Mouse (Mus musculus): ENCODE measurements around the gene Pigz.

Gene Pigz

DNA sequence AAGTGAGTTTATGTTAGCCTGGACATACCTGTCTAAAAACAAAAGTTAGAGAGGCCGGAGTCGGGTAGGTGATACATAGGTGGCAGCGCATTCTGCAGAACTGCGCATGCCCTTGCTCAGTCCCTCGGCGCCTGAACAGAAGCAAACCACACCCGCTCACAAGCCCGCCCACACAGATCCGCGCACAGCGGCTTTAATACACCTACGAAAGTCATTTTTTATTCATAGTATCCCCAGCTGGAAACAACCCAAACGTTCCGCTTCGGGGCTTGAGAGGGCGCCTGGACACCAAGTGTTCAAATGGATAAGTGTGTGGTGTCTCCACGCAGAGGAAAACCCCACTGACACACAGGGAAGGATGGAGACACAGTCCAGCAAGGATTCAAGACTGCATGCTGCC lies 2.3 kb upstream of the Pigz start:
- in situ Hi-C loops (cut with MboI, MseI): no loop called here

DNA sequence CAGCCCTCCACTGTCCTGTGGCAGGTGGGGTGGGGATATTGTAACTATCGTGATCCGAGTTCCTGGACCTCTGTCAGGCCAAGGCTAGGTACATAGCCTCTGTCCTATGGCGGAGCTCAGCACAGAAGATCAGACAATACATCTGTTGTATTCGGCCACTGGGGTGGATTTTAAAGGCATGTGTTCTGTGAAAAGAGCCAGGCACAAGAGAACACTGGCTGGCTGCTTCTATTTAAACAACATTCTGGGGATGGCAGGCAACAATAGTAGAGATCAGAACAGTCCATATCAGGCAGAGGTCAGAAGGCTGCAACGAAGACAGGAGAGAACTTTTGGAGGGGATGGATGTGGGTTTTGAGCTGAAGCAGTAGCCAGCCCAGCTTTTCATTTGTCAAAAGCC lies 1.4 kb upstream of the Pigz start:
- in situ Hi-C loops (cut with MboI, MseI): no loop called here

DNA sequence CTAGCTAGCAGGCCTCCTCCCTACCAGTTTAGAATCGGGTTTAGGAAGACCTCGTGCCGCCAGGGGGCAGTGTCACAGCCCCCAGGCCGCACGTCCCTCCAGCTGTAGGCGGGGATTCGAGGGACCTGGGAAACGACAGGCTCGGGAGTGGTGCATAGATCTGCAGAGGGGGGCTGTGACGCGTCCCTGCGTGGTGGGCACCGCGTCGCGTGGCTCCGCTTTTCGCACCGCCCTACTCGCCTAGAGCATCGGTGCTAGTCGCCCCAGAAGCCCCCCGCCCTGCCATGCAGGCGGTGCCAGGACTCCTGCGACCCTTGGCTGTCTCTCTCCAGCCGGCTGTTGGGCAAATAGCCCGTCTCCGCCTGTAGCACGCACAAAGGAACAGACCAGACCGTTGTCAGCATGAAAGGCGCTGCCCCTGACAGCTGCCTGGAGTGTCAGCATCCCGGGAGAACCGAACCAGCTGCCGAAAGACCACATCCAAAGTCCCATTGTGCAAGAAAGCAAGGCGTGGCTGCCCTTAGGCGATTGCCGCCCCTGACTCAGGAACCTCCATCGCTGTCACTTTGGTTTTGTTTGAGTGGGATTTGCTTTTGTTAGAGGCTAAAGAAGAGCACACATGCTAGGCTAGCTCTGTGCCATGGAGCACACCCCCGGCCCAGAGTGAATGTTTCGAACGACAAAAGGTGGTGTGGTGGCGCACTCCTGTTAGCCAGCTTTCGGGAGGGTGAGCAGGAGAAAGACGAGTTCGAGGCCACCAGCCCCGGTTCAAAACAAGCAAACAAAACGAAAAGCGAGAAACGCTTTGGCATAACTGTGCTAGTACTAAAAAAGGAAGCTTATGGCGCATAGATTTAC lies 582 bp upstream of the Pigz start:
- in situ Hi-C loops (cut with MboI, MseI): no loop called here

DNA sequence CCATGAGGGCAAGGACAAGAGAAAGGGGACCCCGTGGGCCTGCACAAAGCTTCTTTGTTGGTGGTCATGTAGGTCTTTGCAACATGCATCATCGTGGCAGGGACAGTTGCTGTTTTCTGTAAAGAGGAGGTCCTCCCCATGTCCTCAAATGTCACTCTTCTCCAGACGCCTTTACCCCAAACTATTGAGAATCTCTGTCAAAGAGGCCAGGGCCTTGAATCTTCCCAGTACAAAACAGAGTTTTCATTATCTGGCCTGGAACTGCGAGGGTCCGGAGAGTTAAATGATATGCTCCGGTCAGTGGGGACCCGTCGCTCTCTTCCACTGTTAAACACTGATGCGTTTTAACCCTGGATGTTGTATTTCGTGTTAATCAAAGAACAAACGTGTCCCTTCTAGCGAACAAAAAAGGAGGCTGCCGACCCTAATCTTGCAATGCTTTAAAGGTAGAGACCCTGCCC lies 929 bp downstream of the Pigz start:
- in situ Hi-C loops (cut with MboI, MseI): no loop called here

DNA sequence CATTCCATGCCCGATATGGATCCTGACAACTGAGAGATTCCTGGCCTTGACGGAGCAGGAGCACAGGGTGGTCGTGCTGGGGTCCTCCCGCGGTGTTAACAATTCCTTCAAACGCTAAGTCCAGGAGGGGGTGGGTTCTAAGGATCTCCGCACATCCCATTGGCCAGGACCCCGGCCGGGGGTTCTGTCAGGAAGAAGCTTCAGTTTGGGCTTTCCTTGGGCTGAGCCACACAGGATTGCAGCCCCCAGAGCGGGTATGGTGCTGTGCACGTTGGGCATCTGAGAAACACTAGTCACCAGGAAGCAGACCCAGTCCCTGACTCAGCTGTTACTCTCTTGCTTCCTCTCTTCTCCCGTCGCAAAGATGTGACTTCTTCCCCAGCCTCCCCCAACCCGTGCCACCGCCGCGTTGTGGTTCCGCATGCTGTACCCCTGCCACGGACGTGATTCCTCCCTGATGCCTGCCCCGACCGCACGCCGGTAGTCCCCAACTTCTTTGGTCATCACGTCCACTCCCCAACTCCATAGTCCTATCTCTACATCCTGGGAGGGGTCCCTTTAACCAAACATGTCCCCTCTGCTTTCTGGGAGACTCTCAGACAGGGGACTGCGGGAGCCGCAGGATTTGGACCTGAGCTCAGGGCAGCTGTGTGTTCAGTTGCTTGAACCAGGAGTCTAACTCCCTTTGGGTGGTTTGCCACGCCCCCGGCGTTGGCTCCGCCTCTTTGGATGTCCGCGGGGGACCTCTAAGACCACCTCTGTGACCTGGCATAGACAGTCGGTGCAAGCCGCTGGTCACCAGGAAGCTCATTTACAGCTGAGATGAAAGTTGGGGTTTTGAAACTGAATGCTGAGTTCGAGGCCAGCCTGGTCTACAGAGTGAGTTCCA lies 1.7 kb downstream of the Pigz start:
- in situ Hi-C loops (cut with MboI, MseI): no loop called here

DNA sequence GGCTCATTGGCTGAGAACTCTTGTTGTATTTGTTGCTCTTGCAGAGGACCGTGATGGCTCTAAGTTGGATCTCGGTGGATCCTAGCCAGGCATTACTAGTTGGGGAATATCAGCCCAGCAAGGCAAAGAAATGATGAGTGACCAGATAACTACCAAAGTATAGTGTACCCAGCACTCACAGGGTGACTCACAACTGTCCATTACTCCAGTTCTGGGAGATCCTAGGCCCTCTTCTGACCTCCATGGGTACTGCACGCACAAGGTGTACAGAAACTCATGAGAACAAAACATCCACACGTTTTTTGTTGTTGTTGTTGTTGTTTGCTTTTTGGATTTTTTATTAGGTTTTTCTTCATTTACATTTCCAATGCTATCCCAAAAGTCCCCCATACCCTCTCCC lies 2.9 kb downstream of the Pigz start:
- in situ Hi-C loops (cut with MboI, MseI): no loop called here

DNA sequence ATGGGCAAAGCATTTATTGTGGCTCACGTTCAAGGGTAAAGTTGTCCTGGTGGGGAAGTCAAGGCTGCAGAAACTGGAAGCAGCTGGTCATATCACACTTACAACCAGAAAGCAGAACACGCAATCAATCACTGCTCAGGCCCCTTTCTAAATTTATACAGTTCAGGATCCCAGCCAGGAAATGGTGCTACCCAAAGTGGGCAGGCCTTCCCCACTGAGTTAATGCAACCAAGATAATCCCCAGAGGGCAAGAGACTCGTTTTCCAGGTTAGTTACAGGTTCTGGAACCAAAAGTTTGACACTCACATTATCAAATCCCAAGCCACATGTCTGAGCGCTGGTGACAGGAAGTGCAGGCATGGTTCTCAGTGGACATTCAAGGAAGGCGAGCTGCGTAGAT lies 5.2 kb downstream of the Pigz start:
- in situ Hi-C loops (cut with MboI, MseI): no loop called here

DNA sequence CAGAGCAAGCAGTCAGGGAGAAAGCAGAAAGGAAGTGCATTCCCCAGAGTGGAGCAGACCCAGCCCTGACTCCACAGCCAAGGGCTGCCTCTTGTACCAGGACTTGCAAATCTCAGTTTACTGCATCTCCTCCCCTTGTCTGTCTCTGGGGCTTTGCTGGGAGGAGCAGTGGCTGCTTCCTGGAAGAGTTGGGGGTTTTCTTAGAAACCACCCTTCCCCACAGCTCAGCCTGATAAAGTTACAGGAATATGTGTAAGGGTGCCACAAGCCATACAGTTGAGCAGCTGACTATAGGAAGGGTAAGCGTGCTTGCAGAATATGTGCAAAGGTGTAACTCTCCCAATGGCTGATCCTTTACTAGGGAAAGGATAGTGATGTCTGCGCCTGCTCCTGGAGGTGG lies 6.9 kb downstream of the Pigz start:
- in situ Hi-C loops (cut with MboI, MseI): loop anchor here in 1 of 2 experiments (10.0 kb wide), 1 partner anchor 164 kb away; no protein-coding TSS in a partner anchor

DNA sequence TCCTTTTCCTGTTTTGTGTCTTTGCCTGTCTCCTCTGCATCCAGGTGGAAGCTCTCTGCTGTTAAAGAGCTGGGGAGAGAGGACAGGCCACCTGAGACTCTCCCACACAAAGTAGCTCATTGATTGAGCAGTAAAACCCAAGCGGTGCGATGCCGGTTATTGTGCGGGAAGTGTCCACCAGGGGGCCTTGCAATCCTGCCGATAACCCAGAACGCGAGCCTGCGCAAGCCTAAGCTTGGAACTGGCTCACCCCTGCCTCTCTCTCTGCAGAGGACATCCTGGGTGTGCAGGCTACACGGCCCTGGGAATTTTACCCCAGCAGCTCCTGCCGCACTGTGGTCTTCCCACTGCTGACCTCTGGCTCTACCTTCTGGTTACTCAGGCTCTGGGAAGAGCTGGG lies 10.3 kb downstream of the Pigz start:
- in situ Hi-C loops (cut with MboI, MseI): loop anchor here in 1 of 2 experiments (10.0 kb wide), 1 partner anchor 161 kb away; no protein-coding TSS in a partner anchor

DNA sequence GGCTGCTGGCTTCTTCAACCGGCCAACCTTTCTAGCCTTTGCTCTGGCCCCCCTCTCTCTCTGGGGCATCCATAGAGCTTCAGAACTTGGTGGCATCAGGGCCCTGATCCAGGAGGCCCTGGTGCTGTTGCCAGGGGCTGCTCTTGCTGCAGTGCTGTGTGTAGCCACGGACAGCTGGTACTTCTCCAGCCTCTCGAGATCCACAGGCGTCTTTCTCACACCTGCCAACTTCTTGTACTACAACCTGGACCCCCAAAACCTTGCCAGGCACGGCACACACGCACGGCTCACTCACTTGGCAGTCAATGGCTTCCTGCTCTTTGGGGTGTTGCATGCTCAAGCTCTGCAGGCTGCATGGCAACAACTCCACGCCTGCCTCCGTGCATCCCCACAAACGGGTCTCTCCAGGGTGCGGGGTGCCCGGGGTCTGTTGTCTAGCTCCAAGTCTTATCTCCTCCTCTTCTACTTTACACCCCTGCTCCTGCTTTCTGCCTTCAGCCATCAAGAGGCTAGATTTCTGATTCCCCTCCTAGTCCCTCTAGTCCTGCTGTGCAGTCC lies 11.1 kb downstream of the Pigz start:
- in situ Hi-C loops (cut with MboI, MseI): loop anchor here in 1 of 2 experiments (10.0 kb wide), 1 partner anchor 160 kb away; no protein-coding TSS in a partner anchor

DNA sequence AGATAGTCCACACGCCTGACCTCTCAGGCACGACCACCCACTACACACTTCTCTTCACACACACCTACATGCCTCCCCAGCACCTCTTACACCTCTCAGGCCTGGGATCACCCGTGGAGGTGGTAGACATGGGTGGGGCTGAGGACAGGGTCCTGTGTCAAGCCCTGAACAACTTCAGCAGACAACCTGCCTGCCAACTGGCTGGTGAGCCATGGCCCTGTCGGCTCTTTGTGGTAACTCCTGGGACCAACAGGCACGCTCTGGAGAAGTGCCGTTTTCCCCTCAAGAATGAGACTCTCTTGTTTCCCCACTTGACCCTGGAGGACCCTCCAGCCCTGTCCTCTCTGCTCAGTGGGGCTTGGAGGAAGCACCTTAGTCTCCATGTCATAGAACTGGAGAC lies 11.7 kb downstream of the Pigz start:
- in situ Hi-C loops (cut with MboI, MseI): loop anchor here in 1 of 2 experiments (10.0 kb wide), 1 partner anchor 159 kb away; no protein-coding TSS in a partner anchor

DNA sequence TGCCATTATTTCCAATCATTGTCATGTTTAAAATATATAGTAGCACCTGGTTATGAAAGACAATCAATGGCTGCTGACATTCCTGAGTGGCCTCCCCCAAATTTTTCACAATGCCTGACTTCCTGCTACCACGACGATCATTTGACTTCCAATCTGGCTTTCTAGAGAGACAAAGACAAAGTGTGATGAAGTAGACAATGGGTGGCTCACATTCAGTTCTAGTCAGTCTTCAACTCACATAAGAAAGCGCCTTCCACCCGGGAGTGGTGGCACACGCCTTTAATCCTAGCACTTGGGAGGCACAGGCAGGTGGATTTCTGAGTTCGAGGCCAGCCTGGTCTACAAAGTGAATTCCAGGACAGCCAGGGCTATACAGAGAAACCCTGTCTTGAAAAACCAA lies 12.3 kb downstream of the Pigz start:
- in situ Hi-C loops (cut with MboI, MseI): loop anchor here in 1 of 2 experiments (10.0 kb wide), 1 partner anchor 159 kb away; no protein-coding TSS in a partner anchor

DNA sequence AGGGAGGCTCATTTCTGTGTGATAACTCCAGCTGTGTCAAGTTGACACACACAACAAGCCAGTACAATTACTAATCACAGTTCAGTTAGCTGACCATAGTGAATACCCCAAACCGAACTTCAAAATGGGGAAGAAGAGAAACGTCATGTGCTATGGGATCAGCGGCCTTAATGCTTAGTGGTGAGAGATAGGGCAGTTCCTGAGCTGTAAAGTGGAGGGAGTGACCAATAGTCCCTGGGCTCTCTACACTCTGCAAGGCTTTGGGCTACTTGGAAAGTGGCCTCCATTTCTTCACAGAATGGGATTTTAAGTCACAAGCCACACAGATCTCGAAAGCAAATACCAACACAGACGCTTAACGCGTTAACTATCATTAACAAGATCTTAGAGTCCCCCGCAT lies 13.7 kb downstream of the Pigz start:
- in situ Hi-C loops (cut with MboI, MseI): loop anchor here in 1 of 2 experiments (10.0 kb wide), 1 partner anchor 157 kb away; no protein-coding TSS in a partner anchor

DNA sequence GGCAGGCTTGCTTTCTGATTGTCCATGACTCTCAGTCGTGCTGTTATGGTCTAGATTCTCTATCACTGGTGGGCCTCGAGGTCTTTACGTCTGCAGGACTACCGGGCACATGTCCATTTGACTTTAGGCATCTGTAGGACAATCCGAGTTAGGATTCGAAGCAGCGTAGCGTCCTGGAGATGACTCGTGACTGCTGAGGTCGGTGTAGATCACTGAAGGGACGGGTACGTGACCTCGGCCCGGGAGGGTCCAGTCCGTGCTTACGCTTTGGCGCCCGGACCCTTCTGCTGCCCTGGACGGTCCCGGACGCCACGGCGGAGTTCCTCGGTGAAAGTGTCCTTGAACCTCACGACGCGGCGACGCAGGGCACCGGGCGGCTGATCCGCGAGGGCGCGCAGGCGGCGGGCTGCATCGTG lies 14.3 kb downstream of the Pigz start:
- in situ Hi-C loops (cut with MboI, MseI): loop anchor here in 1 of 2 experiments (10.0 kb wide), 1 partner anchor 157 kb away; no protein-coding TSS in a partner anchor

DNA sequence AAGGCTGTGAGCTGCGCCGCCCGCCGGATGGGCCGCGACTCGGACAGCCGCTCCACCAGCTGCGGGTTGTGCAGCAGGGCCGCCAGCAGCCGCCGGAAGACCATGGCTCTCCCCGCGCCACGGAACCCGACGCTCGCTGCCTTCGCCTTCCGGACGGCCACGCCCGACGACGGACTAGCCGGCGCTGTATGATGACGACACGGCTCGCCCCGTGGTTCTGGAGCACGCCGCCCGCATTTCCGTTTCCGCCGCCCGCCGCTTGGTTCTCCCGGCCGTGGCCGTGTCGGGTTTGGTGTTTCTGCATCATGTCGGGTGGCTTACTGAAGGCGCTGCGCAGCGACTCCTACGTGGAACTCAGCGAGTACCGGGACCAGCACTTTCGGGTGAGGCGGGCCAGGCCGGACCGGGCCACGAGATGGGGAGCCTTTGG lies 14.7 kb downstream of the Pigz start, which contains the start of the genes 0610012G03Rik and Ncbp2:
TSS of gene 0610012G03Rik (minus strand) at position 150 of the 430 bp plus-strand sequence.
TSS of gene Ncbp2 (plus strand) at position 169 of the 430 bp plus-strand sequence.
- in situ Hi-C loops (cut with MboI, MseI): loop anchor here in 1 of 2 experiments (10.0 kb wide), 1 partner anchor 156 kb away; no protein-coding TSS in a partner anchor

DNA sequence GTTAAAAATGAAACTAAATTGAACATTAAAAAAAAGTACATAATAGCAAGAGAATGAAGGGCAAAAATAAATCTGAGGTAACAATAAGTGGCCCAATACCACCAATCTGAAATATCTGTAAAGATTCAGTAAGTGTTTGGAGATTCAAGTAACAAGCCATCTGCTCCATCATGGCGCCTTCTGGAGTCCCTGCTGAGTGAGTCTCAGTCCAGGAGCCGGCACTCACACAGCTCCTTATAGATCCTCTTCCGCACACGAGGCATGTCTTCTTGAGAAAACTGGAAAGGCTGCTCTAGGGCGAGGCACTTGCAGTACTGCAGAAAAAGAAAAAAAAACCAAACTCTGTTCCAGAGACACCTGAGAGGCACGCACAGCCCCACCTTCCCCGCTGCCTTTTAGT lies 29.6 kb downstream of the Pigz start:
- in situ Hi-C loops (cut with MboI, MseI): no loop called here

DNA sequence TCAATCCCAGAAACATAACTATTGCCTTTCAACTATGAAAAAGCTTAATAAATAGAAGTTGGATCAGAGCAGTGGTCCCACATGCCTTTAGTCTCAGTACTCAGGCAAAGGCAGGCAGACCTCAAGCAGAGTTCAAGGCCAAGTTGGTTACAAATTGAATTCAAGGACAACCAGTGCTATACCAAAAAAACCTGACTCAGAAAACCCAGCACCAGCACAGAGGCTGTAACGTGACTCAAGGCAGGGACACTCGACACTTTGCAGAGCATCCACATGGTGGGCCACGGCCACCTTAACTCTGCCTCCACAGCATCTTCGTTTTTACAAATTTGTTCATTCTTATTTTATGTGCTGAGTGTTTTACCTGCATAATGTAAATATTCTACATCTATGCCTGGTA lies 41.6 kb downstream of the Pigz start:
- in situ Hi-C loops (cut with MboI, MseI): no loop called here

DNA sequence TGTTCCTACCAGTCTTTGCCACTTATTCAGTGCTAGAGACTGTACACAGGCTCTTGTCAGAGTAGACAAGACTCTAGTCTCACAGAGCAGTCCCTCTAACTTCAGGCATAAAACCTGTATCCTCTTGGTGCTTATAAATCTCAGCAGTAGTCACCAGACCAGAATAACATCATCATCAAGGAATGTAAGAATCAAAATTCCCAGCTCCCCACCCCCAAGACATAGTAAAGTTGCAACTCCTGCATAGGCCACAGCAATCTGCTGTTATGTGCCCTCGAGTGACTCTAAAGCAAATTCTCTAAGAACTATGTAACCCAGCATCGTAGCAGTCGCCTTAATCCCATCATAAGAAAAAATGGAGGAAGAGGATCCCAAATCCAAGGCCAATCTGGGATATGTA lies 45.9 kb downstream of the Pigz start:
- in situ Hi-C loops (cut with MboI, MseI): no loop called here

DNA sequence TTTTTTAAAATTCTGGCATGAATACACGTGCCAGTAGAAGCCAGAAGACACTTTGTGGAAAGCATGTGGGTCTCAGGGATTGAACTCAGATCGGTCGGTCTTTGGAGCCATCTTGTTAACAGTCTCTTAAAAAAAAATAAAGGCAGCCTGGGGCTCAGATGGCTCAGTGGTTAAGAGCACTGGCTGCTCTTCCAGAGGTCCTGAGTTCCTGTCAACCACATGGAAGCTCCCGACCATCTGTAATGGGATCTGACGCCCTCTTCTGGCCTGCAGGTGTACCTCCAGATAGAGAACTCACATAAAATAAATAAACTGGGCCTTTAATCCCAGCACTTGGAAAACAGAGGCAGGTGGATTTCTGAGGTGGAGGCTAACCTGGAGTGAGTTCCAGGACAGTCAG lies 47.3 kb downstream of the Pigz start:
- in situ Hi-C loops (cut with MboI, MseI): loop anchor here in 1 of 2 experiments (5.0 kb wide), 1 partner anchor 51 kb away; no protein-coding TSS in a partner anchor

DNA sequence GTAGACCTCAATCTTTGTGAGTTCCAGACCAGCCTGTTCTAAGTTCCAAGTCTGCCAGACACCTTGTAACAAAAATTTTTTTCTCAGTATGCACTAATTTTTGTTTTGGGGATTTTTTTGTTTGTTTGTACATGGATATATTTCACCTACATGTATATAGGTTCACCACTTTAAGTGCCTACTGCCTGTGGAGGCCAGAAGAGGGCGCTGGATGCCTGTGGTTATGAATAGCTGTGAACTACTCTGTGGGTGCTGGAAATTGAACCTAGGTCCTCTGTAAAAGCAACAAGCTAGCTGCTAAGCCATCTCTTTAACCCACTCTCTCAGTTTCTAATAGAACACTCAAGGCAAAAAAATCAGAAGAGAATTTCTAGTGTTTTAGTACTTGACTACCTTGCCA lies 58.4 kb downstream of the Pigz start:
- in situ Hi-C loops (cut with MboI, MseI): no loop called here

DNA sequence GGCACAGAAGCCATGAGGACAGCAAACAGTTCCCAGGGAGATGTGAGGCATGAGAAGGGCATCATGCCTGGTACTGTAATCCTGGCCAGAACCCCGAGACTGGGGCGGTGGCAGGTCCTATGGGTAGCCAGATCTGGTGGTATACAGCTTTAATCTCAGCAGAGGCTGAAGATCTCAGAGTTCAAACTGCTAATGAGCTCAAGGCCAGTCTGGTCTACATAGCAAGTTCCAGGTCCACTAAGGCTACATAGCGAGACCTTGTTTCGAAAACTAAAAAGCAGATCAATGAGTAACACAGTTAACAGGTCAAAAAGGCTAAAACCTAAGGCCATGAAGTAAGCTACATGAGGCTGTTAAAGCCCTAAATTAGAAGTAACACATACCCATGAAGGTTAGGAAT lies 59.5 kb downstream of the Pigz start:
- in situ Hi-C loops (cut with MboI, MseI): no loop called here
